Mouse (Mus musculus) megakaryocyte, embryonic 14.5 days (primary cell): Measurements from ENCODE around the gene Slmap.

Experiments
- FLI1 ChIP-seq: IDR thresholded peaks from 2 replicates; pipeline ENCODE4 v1.6.1; 2012; ENCODE audit warnings: low read length, inconsistent platforms, mixed read lengths
- GATA1 ChIP-seq: IDR thresholded peaks from 3 replicates; pipeline ENCODE4 v1.6.1; 2012; ENCODE audit warnings: mixed read lengths, low read length, inconsistent platforms, borderline replicate concordance

DNA sequence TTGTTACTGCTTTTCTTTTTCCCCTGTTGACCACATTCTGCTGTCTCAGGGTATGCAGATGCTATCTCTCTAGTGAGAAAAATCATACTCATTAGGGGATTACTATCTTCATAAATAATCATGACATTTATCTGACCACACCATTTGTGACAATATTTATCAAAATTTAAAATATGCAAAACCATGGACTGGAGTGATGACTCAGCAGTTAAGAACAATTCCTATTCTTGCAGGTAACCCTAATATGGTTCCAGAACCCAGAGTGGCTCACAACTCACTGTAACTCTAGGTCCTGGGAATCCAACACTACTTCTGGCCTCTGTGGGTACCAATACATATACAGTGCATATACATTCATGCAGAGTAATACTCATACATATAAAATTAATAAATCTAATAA is 94.7 kb downstream of the Slmap start:
- TF ChIP-seq GATA1 (no peak), FLI1 (no peak)
